Mouse (Mus musculus) lung, embryonic 15.5 days (tissue): ENCODE data around the gene Map4k3. TPM values are rescaled to one million over a fixed set of nuclear protein-coding genes. Genes with fewer than 3 reads are reported as not detected.
"Not testable (repeated sequence)": the region's sequence is repeated elsewhere in the genome, so short reads cannot be mapped to it uniquely, and the experiment has no call there.

Experiments
- ATAC-seq: fragments of 200-750 bp; cut with Nextera tagmentation; 2 replicates; pipeline ENCODE4 v1.8.0; 2017; ENCODE audit warnings: moderate number of reproducible peaks, borderline replicate concordance; ENCODE audit not compliant: low FRiP score, low TSS enrichment; ENCODE audit errors: extremely low read depth
- H3K27ac ChIP-seq: fragments of 300-500 bp; sonication (generic); 2 replicates; pipeline ENCODE4 v1.5.1; 2015; ENCODE audit warnings: moderate library complexity, mild to moderate bottlenecking, inconsistent platforms
- H3K27me3 ChIP-seq: fragments of 300-500 bp; sonication (generic); 2 replicates; pipeline ENCODE4 v1.6.1; 2015; ENCODE audit warnings: inconsistent platforms
- H3K36me3 ChIP-seq: fragments of 300-500 bp; sonication (generic); 2 replicates; pipeline ENCODE4 v1.6.1; 2015; ENCODE audit warnings: inconsistent platforms
- H3K4me1 ChIP-seq: fragments of 300-500 bp; sonication (generic); 2 replicates; pipeline ENCODE4 v1.6.1; 2015; ENCODE audit warnings: inconsistent platforms
- H3K4me2 ChIP-seq: fragments of 300-500 bp; sonication (generic); 2 replicates; pipeline ENCODE4 v1.6.1; 2015; ENCODE audit warnings: inconsistent platforms, mild to moderate bottlenecking, moderate library complexity
- H3K4me3 ChIP-seq: fragments of 300-500 bp; sonication (generic); 2 replicates; pipeline ENCODE4 v1.5.1; 2015; ENCODE audit warnings: mild to moderate bottlenecking, inconsistent platforms
- H3K9ac ChIP-seq: fragments of 300-500 bp; sonication (generic); 2 replicates; pipeline ENCODE4 v1.6.1; 2015; ENCODE audit warnings: inconsistent platforms
- H3K9me3 ChIP-seq: fragments of 300-500 bp; sonication (generic); 2 replicates; pipeline ENCODE4 v1.6.1; 2016; ENCODE audit warnings: inconsistent platforms
- WGBS: fragments of 180-500 bp; shearing (Covaris S2); methylation state at CpG from one replicate; pipeline ENCODE4 v1.1.7; 2015; 5-methylcytosine and 5-hydroxymethylcytosine counted together
- polyA plus RNA-seq: library from polyadenylated mRNA; unstranded; fragments of >200 nt; fragmentation: Nextera tagmentation; extraction: Ambion mirVana; gene quantifications from 2 replicates; pipeline ENCODE4 v1.2.1, GENCODE M21; 2015

The Map4k3 gene
- 44.6 and 46.4 TPM in 2 replicates for polyA plus RNA-seq

GRCm38 (mm10) chr17:80728062-80728858 lies at the start of gene Map4k3:
TSS of gene Map4k3 (minus strand) at chr17:80728485.
- H3K4me2 ChIP-seq: peak within 1 kb of the TSS; percentile 77
- ATAC-seq: peak; percentile 92
- peak within 1 kb of the TSS; percentile 80 for H3K4me3 ChIP-seq
- peak within 1 kb of the TSS; percentile 99 for H3K27ac ChIP-seq
- H3K9me3 ChIP-seq: no peaks in the 10 kb centered on the region
- WGBS: under 1% methylated on average over 57 of the region's 64 CpGs
- H3K27me3 ChIP-seq: no peaks in the 10 kb centered on the region
- peak within 1 kb of the TSS; percentile 93 for H3K9ac ChIP-seq
- H3K4me1 ChIP-seq: peaks cover 50% of the 10 kb centered on the region
- H3K36me3 ChIP-seq: no peaks in the 10 kb centered on the region

- no peak overlapping the region for H3K9ac ChIP-seq
- WGBS: 81% methylated on average over 1 of the region's 1 CpGs
- H3K27me3 ChIP-seq: no peaks in the 10 kb centered on the region
- H3K36me3 ChIP-seq: no peaks in the 10 kb centered on the region
- H3K4me3 ChIP-seq: no peak overlapping the region
- no peak for ATAC-seq
- H3K9me3 ChIP-seq: no peaks in the 10 kb centered on the region
- no peak overlapping the region for H3K27ac ChIP-seq
- peaks cover 25% of the 10 kb centered on the region for H3K4me1 ChIP-seq
- H3K4me2 ChIP-seq: no peak overlapping the region
Observed at GRCm38 (mm10) chr17:80777581-80777980, 49.3 kb upstream of the Map4k3 start.

- no peak overlapping the region for H3K9ac ChIP-seq
- peak; percentile 29; the same call in 1 of the 2 replicates for ATAC-seq
- peak overlapping the region; percentile 48; the same call in 1 of the 2 replicates for H3K27ac ChIP-seq
- H3K4me2 ChIP-seq: no peak overlapping the region
- no peaks in the 10 kb centered on the region for H3K27me3 ChIP-seq
- peaks cover 26% of the 10 kb centered on the region for H3K4me1 ChIP-seq
- no peaks in the 10 kb centered on the region for H3K9me3 ChIP-seq
- H3K4me3 ChIP-seq: no peak overlapping the region
- 57% methylated on average over 8 of the region's 8 CpGs for WGBS
- no peaks in the 10 kb centered on the region for H3K36me3 ChIP-seq
Observed at GRCm38 (mm10) chr17:80775178-80775788, 47.0 kb upstream of the Map4k3 start.

- Histone ChIP-seq H3K4me2 (peak overlapping the region; percentile 38; the same call in 1 of the 2 replicates), H3K9ac (no peak overlapping the region), H3K36me3 (no peaks in the 10 kb centered on the region), H3K4me1 (peaks cover 16% of the 10 kb centered on the region), H3K27ac (peak overlapping the region; percentile 75), H3K4me3 (no peak overlapping the region), H3K27me3 (no peaks in the 10 kb centered on the region), H3K9me3 (no peaks in the 10 kb centered on the region)
- ATAC-seq: peak; percentile 80; the same call in 1 of the 2 replicates
- WGBS: 24% methylated on average over 14 of the region's 14 CpGs
Observed at GRCm38 (mm10) chr17:80772545-80773453, 44.5 kb upstream of the Map4k3 start.

- Histone ChIP-seq H3K4me1 (peaks cover 20% of the 10 kb centered on the region), H3K27ac (no peak overlapping the region), H3K9me3 (no peaks in the 10 kb centered on the region), H3K4me3 (no peak overlapping the region), H3K36me3 (no peaks in the 10 kb centered on the region), H3K27me3 (no peaks in the 10 kb centered on the region), H3K9ac (no peak overlapping the region), H3K4me2 (no peak overlapping the region)
- WGBS: 85% methylated on average over 1 of the region's 1 CpGs
- no peak for ATAC-seq
Observed at GRCm38 (mm10) chr17:80770065-80770464, 41.8 kb upstream of the Map4k3 start.

- Histone ChIP-seq H3K27me3 (no peaks in the 10 kb centered on the region), H3K4me1 (peaks cover 21% of the 10 kb centered on the region; the same call in 1 of the 2 replicates), H3K4me3 (no peak overlapping the region), H3K9me3 (no peaks in the 10 kb centered on the region), H3K36me3 (no peaks in the 10 kb centered on the region), H3K4me2 (no peak overlapping the region), H3K9ac (no peak overlapping the region), H3K27ac (peak overlapping the region; percentile 22; the same call in 1 of the 2 replicates)
- no peak for ATAC-seq
- 25% methylated on average over 2 of the region's 2 CpGs for WGBS
Observed at GRCm38 (mm10) chr17:80765204-80765603, 36.9 kb upstream of the Map4k3 start.

- Histone ChIP-seq H3K36me3 (no peaks in the 10 kb centered on the region), H3K27ac (peak overlapping the region; percentile 34), H3K27me3 (no peaks in the 10 kb centered on the region), H3K4me1 (peaks cover 21% of the 10 kb centered on the region; the same call in 1 of the 2 replicates), H3K9me3 (no peaks in the 10 kb centered on the region), H3K4me3 (no peak overlapping the region), H3K4me2 (no peak overlapping the region), H3K9ac (no peak overlapping the region)
- peak; percentile 42; the same call in 1 of the 2 replicates for ATAC-seq
- WGBS: 23% methylated on average over 11 of the region's 11 CpGs
Observed at GRCm38 (mm10) chr17:80763065-80763681, 34.9 kb upstream of the Map4k3 start.

- Histone ChIP-seq H3K9me3 (no peaks in the 10 kb centered on the region), H3K4me1 (peaks cover 21% of the 10 kb centered on the region; the same call in 1 of the 2 replicates), H3K4me2 (no peak overlapping the region), H3K27ac (0 out of 2 replicates have a peak overlapping the region, but pooled peaks have one; percentile 34), H3K4me3 (no peak overlapping the region), H3K9ac (no peak overlapping the region), H3K27me3 (no peaks in the 10 kb centered on the region), H3K36me3 (no peaks in the 10 kb centered on the region)
- 71% methylated on average over 9 of the region's 9 CpGs for WGBS
- ATAC-seq: no peak
Observed at GRCm38 (mm10) chr17:80762391-80763040, 34.2 kb upstream of the Map4k3 start.

GRCm38 (mm10) chr17:80761191-80761590 lies 32.9 kb upstream of the Map4k3 start:
- 90% methylated on average over 7 of the region's 8 CpGs for WGBS

GRCm38 (mm10) chr17:80760344-80761145 lies 32.3 kb upstream of the Map4k3 start:
- peaks cover 29% of the 10 kb centered on the region for H3K4me1 ChIP-seq
- no peaks in the 10 kb centered on the region for H3K36me3 ChIP-seq
- H3K9me3 ChIP-seq: no peaks in the 10 kb centered on the region
- H3K4me3 ChIP-seq: no peak overlapping the region
- 76% methylated on average over 16 of the region's 16 CpGs for WGBS
- no peaks in the 10 kb centered on the region for H3K27me3 ChIP-seq
- ATAC-seq: no peak
- H3K27ac ChIP-seq: no peak overlapping the region
- H3K9ac ChIP-seq: no peak overlapping the region
- H3K4me2 ChIP-seq: no peak overlapping the region

More at GRCm38 (mm10) chr17:80761191-80761590, 32.9 kb upstream of the Map4k3 start:
- not testable (repeated sequence) for H3K4me2 ChIP-seq, H3K36me3 ChIP-seq, H3K27me3 ChIP-seq, H3K9ac ChIP-seq, ATAC-seq, H3K27ac ChIP-seq, H3K9me3 ChIP-seq, H3K4me3 ChIP-seq
- peaks cover 22% of the 10 kb centered on the region for H3K4me1 ChIP-seq
